Mouse (Mus musculus) left cerebral cortex, postnatal 10 days (tissue): ENCODE data around the gene Nbl1. TPM values are rescaled to one million over a fixed set of nuclear protein-coding genes. Genes with fewer than 3 reads are reported as not detected.

Experiments
- DNase-seq, 2 experiments: peaks; one replicate each; pipeline ENCODE4 v3.0.0; 2021 to 2022; ENCODE audit warnings: low spot score in 2 of 2, mixed read lengths in 1 of 2; ENCODE audit errors: extremely low spot score in 1 of 2
- intact Hi-C: fragments of 180-260 bp; cut with DNase I; formaldehyde crosslinking; loops from one replicate; pipeline ENCODE4 v1.15.1; 2025
- total RNA-seq, 2 experiments: library from RNA; stranded (reverse); gene quantifications; 2 replicates each; pipeline ENCODE4 v1.2.3; 2021

Gene Nbl1
- total RNA-seq: 10 to 100 TPM; 34.0 to 37.0 TPM

DNA sequence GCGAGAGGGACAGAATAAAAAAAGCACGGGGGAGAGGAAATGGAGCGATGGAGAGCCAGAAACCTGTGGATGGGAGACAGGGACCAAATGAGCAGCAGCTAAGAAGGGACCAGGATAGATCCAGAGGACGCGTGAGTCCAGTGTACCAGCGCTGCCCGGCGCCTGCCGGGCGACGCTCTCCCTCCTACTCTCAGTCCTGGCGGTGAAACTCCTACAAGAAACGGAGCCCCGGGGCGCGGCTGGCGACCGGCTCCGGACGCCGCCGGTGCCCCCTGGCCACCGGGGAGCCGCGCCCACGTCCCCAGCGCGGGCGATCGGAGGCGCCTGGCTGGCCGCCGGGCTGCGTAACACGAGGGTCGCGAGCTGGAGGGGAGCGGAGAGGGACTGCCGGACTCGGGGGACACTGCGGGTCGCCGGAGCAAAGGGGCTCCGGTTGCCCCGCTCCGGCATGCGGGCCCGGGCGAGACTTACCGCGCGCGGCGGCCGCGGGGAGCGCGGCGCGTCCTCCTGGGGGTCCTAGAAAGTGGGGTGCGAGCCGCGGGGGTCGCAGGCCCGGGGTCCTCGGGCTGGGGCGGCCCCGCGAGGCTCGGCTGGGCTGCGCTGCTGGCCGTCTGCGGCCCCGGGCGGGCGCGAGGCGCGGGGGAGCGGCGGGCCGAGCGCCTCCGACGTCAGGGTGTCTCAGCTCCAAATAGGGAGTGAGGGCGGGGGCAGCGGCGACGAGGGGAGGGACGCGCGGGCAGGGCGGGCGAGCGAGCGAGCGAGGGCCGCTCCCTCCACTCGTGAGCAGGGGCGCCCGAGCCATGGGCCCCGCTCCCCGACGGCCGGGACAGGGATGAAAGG, at the start of gene Nbl1:
Gene Nbl1 (minus strand): TSS at position 638 of the 840 bp plus-strand sequence.
- intact Hi-C loops: no loop called here
- DNase-seq: peak in 1 of 2 experiments; percentile 87

DNA sequence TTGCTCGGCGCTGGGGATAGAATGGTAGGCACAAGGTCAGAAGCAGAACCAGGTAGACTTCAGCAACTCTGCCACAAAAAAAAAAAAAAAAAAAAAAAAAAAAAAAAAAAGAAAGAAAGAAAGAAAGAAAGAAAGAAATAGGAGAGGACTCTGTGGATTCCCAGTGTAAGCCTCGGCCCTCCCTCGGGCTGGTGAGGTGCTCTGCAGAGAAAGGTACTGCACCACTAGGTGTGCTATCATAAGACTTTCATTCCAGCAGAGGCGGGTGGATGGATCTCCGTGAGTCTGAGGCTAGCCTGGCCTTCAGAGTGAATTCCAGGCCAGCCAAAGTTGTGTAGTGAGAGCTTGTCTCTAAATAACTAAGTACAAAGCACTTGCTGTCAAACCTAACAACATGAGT, 49.0 kb upstream of the Nbl1 start:
- intact Hi-C loops: no loop called here
- no peak for DNase-seq

DNA sequence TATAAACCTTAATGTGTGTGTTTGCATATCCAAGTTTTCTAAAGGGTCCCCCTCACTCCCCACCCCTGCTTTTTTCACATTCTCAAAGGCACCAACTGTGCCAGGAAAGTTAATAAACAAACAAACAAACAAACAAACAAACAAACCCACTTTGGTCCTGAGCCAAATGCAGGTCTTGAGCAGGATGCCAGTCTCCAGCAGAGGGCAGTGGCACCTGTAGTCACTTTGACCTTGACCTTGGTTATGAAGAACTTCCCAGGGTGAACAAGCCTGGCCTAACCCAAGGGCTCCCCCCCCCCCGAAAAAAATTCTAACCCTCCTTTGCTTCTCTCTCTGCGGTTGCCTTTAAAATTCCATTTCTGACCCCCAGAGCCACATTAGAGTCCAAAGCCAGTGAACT, 47.5 kb upstream of the Nbl1 start:
- DNase-seq: no peak
- intact Hi-C loops: no loop called here

DNA sequence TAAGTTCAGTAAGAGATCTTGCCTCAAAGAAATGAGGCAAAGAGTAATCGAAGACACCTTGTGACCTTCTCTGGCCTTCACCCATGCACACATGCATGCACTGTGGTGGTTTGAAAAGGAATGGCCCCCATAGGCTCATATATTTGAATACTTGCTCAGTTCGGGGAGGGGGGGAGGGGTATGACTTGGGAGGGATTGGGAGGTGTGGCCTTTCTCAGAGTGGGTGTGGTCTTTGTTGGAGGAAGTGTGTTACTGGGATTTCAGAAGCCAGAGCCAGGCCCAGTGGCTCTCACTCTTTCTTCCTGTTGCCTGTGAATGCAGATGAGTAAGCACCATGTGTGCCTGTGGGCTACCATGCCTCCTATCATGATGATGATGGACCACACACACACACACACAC, 43.2 kb upstream of the Nbl1 start:
- DNase-seq: no peak
- intact Hi-C loops: no loop called here

DNA sequence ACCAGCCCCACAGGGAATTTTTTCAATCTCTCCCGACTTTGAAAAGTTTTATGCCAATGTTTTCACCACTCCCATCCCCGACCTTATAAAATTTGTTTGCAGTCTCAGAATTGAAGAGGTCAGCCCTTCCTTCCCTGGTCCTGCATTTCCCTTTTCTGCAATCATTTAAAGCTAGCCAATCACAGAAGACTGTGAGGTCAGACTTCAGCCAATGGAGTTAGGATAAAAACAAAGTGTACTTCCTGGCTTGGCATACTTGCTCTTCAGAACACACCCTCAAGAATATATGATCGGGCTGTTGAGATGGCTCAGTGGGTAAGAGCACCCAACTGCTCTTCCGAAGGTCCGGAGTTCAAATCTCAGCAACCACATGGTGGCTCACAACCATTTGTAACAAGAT, 40.3 kb upstream of the Nbl1 start:
- no peak for DNase-seq
- intact Hi-C loops: no loop called here

DNA sequence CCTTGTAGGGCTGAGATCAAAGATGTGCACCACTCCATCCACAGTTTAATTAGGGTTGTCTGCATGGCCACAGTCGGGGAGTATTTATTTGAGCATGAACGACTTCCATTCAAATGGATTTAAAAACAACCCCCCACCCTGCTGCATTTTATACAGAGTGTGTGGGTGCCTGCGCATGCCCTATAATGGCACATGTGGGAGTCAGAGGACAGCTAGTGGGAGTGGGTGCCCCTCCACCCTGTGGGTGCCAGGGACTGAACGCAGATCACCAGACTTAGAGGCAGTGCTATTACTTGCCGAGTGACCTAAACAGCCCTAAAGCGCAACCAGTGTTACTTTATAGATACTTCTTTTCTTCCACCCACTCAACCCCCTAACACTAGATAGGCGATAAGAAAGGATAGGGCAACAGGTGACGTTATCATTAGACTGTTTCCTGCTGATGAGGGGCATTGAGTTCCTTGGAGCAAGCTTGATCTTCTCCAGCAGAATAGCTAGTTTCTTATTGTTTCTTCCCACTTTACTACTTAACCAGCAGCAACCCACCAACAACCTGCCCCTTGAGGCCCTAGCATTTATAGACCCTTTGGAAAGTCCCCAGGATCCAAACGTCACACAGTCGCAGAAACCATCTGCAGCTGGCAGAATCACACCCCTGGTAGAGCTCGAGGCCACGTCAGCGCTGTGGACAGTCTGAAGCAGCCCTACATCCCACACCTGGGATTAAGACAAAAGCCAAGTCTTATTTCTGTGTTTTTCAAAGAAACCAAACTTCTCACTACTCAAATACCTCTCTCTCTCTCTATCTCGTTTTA, 39.3 kb upstream of the Nbl1 start:
- intact Hi-C loops: no loop called here
- no peak for DNase-seq

DNA sequence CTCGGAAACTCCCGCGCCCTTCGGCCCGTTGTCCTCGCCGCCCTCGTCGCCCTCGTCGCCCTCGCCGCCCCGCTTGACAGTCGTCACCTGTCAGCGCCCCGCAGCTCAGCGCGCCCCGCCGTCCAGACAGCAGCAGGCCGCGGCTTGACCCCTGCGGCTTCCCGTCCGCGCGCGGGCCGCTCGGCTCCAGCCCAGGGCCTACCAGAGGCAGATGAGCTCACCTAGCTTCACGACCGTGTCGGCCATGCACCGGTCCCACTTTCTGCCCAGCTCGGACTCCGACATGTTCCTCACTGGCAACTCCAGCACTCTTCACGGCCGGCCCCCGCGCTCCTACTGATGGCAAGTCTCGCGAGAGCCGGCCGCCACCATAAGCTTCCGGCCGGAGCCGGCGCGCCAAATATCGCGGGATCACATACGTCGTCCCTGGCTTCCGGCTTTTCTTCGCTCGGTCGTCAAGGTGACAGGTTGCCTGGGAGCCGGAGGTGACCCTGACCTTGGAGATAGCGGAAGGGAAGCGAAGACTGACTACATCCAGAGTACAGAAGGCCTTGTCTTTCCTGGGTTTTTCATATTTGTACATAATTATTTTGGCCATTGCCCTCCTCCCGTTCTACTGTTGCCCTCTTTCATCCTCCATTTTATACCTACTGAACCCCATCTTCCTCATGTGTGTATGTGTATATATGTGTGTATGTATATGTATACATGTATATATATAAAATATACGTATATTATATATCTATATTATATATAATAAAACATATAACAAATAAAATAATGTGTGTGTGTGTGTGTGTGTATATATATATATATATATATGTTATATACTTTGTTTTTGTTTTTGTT, 38.1 kb upstream of the Nbl1 start, which contains the start of gene Minos1:
Gene Minos1 (minus strand): TSS at position 413 of the 849 bp plus-strand sequence.
- intact Hi-C loops: no loop called here
- peak; percentile 99 for DNase-seq

DNA sequence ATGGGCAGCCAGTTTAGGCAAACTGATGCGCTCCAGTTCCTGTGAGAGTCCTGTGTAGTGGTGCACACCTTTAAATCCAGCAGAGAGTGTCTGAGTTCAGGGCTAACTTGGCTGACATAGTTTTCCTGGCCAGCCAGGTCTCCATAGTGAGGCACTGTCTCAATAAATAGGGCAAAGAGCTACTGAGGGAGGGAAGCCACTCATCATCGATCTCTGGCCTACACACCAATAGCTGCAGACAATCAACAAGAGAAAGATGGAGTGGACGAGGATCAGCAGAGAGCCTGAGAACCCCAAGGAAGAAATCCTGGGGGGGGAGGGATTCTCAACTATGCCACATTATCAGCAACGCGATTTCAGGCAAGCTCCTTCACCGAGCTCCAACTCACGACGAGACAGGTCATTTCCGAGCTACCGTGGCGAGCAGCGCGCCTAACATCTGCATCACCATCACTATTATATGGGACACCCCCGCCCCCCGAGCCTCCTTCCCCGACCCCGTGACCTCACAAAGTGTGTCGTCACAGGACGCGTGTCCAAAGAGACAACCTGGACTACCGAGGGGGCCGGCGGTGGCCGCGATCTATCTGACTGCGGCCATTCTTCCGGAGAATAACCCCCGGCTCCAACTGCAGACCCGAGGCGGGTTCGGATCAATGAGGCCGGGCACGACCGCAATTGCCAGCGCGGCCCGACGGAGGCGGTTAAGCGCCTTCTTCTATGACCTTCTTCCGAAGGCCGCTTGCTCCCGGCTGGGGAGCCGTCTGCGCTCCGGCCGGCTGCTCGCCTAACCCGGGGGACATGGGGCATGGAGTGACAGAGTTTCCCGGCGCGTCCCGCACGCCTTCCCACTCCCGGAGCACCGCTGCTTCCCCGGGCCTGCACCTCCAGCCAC, 37.3 kb upstream of the Nbl1 start:
- DNase-seq: peak in 1 of 2 experiments; percentile 76
- intact Hi-C loops: no loop called here

DNA sequence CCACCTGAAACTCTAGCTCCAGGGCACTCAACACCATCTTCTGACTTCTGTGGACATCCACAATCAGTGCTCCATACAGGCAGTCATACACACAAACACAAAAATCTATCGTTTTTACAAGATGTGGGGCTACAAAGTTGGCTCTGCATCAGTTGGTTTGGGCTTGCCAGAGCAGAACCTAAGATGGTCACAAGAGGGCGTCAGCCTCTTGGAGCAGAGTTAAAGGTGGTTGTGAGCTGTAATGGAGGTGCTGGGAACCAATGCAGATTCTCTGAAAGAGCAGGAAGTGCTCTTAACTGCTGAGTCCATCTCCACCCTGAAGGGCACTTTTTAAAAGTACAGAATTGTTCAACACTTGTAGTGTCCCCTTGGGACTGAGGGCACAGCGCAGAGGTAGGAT, 33.7 kb upstream of the Nbl1 start:
- DNase-seq: no peak
- intact Hi-C loops: no loop called here

DNA sequence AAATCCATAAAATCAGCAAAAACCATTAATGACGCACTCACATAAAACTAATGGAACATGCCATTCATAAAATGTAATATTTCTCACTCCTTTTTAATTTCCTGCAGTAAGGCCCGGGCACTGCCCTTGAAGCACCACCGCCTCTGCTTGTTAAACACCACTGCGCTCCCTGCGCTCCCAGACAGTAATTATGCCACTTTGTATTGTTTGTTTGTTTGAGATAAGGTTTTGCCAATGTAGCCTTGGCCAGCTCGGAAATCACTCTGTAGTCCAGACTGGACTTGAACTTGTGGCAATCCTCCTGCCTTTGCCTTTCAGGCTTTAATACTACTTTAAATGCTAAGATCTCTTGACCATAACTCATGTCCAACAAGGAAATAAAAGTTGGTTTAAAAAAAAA, 32.1 kb upstream of the Nbl1 start:
- intact Hi-C loops: no loop called here
- DNase-seq: no peak

DNA sequence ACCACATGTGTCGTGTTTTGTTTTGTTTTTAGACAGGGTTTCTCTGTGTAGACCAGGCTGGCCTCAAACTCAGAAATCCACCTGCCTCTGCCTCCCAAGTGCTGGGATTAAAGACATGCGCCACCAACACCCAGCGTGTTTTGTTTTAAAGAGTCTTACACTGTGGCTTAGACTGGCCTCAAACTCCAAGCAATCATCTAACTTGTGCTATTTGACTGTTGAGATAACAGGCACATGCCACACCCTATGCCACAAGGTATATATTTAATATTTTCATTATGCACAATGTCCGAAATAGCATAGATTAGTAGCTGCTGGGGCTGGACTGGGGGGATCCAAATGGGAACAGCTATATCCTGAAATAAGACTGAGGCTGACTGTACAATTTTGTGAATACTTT, 29.8 kb upstream of the Nbl1 start:
- intact Hi-C loops: no loop called here
- DNase-seq: no peak

DNA sequence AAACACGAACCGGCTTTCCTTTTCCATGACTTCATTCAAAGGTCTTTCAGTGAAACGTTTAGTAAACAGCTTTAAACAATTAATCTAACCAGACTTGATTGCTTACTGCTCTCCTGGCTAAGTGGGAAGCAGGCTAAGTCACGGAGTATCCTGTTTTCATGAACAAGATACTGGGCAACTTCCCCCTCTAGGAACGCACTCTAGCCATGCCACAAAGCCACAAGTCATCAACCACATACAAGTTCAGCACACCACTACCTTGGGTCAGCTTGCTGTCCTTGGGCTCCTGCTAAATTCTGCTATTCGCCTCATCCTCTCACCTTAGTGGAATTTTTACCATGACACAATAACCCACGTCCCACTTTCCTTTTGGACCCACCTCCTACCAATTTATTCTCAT, 28.2 kb upstream of the Nbl1 start:
- intact Hi-C loops: no loop called here
- DNase-seq: no peak

DNA sequence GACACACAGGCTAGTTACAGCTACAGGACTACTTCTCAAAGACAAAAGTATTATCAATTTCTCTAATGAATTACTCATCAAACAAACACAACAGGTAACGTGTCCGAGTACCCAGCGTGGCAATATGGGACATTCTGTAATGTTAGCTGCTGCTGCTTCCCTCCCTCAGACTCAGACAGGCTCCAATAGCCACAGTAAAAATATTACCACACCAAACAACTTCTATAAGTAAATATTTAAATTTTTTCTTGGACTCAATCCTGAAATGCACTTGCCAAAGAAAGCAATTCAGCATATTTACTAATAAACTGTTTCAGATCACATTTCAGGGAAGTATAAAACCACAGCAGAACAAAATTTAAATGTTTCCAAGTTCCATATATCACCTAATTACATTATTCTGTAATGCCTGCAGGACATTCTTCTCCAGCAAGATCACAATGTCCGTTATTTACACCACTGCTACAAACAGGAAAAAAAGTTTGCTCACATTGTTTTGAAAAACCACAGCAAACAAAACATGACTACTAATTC, 27.6 kb upstream of the Nbl1 start:
- intact Hi-C loops: no loop called here
- no peak for DNase-seq

DNA sequence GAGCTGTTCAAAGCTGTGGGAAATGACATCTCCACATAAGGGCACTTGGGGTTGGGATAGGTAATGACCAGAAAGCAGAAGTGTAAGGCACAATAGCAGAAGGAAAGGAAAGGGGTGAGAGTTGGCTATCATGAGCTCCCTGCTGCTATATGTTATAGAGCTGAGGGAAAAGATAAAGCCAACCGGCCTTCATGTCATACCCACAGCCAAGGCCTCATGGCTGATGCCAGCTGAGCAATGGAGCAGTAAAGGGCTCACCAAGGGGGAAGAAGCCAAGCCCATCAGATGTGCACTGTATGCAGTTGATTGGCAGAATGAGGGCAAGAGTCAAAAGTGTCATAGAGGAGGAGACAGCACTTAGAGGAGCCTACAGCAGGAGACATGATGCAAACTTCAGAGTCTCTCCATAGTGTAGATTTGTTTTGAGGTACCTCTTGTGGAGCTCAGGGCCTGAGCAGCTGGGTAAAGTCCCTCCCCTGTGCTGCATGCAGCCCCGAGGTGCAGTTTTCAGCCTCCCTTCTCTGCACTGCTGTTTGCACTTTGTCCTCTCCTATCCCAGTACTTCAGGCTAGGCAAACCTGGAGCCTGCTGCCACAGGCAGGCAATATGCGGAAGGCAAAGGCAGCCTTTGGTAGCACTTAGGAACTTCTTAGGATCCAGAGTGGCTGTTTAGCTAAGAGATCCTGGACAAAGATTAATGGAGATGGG, 23.7 kb upstream of the Nbl1 start:
- intact Hi-C loops: no loop called here
- no peak for DNase-seq

DNA sequence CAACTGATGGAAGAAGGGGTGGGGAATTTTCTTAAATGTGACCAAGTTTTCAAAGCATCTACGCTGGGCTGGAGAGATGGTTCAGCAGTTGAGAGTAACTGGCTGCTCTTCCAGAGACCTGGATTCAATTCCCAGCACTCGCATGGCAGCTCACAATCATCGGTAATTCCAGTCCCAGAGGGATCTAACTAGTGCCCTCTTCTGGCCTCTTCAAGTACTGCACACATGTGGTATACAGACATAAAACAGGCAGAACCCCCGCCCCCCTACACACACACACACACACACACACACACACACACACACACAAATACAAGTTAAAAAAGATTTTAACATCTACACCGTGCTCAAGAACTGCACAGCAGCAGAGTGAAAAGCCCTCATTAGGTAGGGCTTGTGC, 22.9 kb upstream of the Nbl1 start:
- DNase-seq: no peak
- intact Hi-C loops: no loop called here

DNA sequence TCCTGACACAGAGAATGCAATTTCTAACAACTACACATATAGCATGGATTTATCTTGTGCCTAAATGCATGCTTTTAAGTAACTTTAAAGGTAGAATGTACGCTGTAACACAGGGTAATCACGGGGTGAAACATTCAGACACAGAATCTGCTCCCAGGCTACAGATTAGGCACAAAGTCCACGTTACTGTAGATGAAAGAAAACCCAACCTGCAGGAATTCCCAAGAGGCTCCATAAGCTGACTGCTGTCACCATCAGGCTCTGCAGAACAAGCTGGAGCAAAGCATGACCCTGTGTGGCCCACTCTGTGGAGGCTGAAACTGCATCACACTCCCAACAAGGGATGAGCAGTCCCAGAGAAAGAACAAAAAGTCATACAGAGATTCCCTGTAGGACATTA, 19.7 kb upstream of the Nbl1 start:
- DNase-seq: no peak
- intact Hi-C loops: no loop called here

DNA sequence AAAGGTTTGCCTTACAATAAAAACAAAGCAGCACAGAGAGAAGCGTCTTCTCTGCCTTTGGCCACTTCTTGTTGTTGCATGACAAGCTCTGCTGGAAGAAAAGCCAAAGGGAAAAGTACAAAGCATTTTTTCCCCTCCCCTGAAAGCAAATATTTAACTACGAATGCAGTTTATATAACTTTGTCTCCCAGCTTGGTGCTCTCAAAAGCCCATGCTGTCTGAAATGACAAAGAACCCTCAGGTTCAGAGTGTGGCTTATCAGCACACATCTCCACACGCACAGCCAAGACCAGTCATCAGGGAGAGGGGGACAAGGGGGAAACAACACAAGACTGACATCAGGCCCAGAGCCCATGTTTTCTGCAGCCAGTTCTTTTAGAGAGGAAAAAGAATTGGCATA, 18.6 kb upstream of the Nbl1 start:
- DNase-seq: no peak
- intact Hi-C loops: no loop called here

DNA sequence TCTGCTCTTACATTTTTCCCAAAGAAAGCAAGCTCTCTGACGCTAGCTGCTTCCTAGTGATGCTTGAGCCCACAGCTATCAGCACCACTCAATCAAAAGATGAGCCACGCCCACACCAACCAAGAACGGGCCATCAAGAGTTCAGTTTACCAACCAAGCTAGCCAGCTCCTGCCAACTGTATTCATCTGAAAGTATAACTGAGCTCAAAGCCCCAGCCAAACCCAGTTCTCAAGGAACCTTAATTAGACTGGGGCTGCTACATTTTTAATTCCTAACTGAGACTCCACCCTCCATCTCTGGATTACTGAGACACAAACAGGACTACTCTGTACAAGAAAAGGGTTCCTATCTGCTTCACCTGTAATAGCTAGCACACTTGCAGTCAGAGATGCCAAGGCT, 18.1 kb upstream of the Nbl1 start:
- DNase-seq: no peak
- intact Hi-C loops: no loop called here
